Mouse (Mus musculus): Measurements from ENCODE around the gene Eef2.
"Not testable (repeated sequence)": the region's sequence is repeated elsewhere in the genome, so short reads cannot be mapped to it uniquely, and the experiment has no call there.

Eef2 gene

GRCm38 (mm10) chr10:81202978-81203720 lies 26.7 kb downstream of the Eef2 start:
- DNase-seq: no peak

- no peak for DNase-seq
Observed at GRCm38 (mm10) chr10:81204137-81204536, 27.7 kb downstream of the Eef2 start.

- DNase-seq: no peak
Observed at GRCm38 (mm10) chr10:81210154-81210553, 33.7 kb downstream of the Eef2 start.

- no peak for DNase-seq
Observed at GRCm38 (mm10) chr10:81216260-81216659, 39.8 kb downstream of the Eef2 start.

GRCm38 (mm10) chr10:81216810-81217209 lies 40.4 kb downstream of the Eef2 start:
- no peak for DNase-seq

DNA sequence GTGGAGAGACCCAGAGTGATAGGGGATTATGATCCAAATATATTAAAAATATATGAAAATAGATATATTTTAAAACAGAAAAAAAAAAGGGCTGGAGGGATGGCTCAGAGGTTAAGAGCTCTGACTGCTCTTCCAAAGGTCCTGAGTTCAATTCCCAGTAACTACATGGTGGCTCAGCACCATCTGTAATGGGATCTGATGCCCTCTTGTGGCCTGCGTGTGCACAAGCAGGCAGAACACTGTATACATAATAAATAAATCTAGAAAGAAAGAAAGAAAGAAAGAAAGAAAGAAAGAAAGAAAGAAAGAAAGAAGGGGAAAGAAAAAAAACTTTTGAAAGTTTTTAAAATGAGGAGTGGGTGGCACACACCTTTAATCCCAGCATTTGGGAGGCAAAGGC lies 40.8 kb downstream of the Eef2 start:
- not testable (repeated sequence) for DNase-seq

DNA sequence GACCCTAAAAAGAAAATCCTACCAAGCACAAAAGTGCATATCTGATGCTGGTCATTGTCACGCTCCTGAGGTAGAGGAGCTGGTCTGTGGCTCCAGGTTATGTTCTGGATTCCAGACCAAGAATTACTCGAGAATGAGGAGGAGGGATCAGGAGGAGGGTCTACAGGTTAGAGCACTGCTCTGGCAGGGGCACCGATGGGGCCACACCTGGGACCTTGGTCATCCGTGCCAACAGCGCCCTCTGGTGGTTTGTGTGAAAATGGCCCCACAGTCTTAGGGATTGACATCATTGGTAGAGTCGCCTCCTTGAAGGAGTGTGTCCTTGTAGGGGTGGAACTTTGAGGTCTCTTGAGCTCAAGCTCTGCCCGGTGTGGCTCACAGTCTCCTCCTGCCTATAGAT lies 41.5 kb downstream of the Eef2 start:
- DNase-seq: peak; percentile 76 to 79

DNA sequence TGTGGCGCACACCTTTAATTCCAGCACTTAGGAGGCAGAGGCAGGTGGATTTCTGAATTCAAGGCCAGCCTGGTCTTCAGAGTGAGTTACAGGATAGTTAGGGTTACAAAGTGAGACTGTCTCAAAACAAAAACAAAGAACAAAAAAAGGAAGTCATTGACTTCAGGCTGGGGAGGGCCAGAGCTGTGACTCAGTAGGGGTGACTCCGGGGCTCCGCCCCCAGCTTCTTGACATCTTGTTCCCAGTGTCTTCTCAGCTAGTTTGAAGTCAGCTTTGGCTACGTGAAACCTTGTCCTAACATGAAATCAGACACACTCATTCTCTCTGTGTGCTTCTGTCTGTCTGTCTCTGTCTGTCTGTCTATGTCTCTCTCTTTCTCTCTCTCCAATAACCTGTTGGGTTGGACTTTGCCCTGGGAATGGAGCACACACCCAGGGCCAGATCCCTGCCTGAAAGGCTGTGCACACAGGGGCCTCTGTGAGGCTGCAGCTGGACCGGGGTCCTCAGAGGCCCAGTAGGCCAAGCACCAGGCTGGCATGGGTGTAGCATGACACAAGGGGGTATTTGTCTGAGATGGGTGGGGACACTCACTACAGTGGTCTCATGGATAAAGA lies 45.1 kb downstream of the Eef2 start:
- DNase-seq: no peak

GRCm38 (mm10) chr10:81223731-81224130 lies 47.3 kb downstream of the Eef2 start:
- DNase-seq: not testable (repeated sequence)

DNA sequence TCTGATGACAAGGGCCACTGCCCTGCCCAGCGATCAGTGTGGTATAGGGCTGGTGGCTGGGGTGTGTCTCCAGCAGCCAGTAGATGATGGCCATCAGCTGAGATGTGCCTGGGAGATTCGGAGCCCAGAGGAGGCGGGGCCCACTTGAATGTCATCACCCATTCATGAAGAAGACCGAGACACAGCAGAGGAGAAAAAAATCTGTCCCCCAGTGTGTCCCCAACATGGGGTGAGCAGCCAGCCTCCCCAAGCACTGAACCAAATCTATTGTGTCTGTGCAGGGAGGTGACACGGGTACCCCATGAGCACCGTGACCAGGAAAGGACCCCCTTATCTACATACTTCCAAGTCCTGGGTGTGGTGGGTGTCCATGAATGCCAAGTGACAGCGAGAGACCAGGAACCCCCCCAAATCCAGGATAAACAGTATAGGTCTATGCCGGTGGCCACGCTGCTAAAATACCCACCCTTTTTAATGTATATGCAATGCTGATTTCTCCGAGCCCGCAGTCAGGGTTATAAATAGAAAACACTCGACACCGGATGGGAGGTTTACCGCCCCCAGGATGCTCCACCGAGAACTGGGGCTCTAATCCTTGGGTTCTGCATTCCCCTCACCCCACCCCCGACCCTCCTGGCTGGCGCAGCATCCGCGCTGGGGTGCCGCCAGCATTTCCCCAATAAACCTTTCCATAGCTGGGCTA lies 53.5 kb downstream of the Eef2 start:
- peak; percentile 43 to 46 for DNase-seq

- DNase-seq: peak; percentile 85 to 86
Observed at GRCm38 (mm10) chr10:81230438-81231332, 54.3 kb downstream of the Eef2 start, which contains the start of gene Atcay. Gene Atcay (minus strand): TSS chr10:81230833.

- no peak for DNase-seq
Observed at GRCm38 (mm10) chr10:81231436-81231835, 55.0 kb downstream of the Eef2 start.

All from cerebellum, postnatal 36 days (tissue).